Mouse (Mus musculus): ENCODE results near the gene Gstt2. TPM values are rescaled to one million over a fixed set of nuclear protein-coding genes. Genes with fewer than 3 reads are reported as not detected.

Gene Gstt2
- total RNA-seq (2023) = 1 to 10 TPM; 4.0 to 7.5 TPM

GRCm38 (mm10) chr10:75837248-75837759 lies at the start of gene Gstt2:
Gstt2 (minus strand) TSS chr10:75837424.

GRCm38 (mm10) chr10:75859786-75860470 lies 22.7 kb upstream of the Gstt2 start, which contains the start of gene Mif:
Mif (minus strand) TSS chr10:75860240.

GRCm38 (mm10) chr10:75822443-75822842 lies 14.8 kb downstream of the Gstt2 start, which contains the start of gene Gstt4:
Gstt4 (minus strand) TSS chr10:75822543.

DNA sequence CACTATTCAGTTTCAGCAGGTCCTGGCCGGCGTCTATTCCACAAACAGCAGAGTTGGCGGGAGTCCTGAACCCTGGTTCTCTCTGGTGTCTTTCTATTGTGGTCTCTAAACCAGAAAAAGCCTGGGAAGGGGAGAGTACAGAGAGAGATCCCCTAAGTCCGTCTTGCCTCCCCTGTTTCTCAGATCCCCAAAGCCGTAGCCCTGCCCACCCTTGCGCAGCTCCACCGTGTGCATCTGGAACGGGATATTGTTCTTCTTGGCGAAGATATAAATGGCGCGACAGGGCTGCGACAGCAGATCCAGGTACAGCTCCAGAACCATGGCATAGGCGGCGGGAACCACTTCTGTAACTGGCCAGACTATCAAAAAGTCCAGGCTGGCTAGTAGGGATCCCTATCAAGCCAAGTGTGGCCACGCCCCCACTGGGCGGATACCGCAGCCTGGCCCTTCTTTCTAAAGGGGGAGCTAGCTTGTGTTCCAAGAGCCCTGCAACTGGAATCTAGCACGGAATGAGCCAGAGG lies 39.0 kb downstream of the Gstt2 start, which contains the start of gene Gstt1:
Gstt1 (minus strand) TSS at position 409 of the 521 bp plus-strand sequence.

Other genes with a start within 250 kb of the Gstt2 start
- 10 to 100 TPM; 28.1 to 30.1 TPM for gene Ggt5, start 248.1 kb downstream of the Gstt2 start, total RNA-seq (2023)
- 1 to 10 TPM in 1 of 2 experiments, under 1 TPM in 1; 0.90 to 1.0 TPM for gene Susd2, start 193.4 kb downstream of the Gstt2 start, total RNA-seq (2023)
- 10 to 100 TPM; 51.9 to 64.5 TPM for gene Cabin1, start 73.1 kb downstream of the Gstt2 start, total RNA-seq (2023)
- 10 to 100 TPM; 11.9 to 16.8 TPM for gene Ddt, start 64.0 kb downstream of the Gstt2 start, total RNA-seq (2023)
- gene Gm20441, start 56.5 kb downstream of the Gstt2 start, total RNA-seq (2023) = not detected
- 1 to 10 TPM; 3.3 TPM for gene Gstt3, start 56.0 kb downstream of the Gstt2 start, total RNA-seq (2023)
- 1 to 10 TPM; 3.3 to 3.7 TPM for gene Gstt1, start 38.8 kb downstream of the Gstt2 start, total RNA-seq (2023)
- not detected for gene Gstt4, start 14.9 kb downstream of the Gstt2 start, total RNA-seq (2023)
- gene Mif, start 22.8 kb upstream of the Gstt2 start, total RNA-seq (2023) = 10 to 100 TPM; 68.8 to 78.6 TPM
- gene Derl3, start 56.0 kb upstream of the Gstt2 start, total RNA-seq (2023) = 1 to 10 TPM; 1.2 to 1.8 TPM
- gene Smarcb1, start 84.2 kb upstream of the Gstt2 start, total RNA-seq (2023) = 10 to 100 TPM; 37.4 to 38.3 TPM
- 10 to 100 TPM in 1 of 2 experiments, 1 to 10 TPM in 1; 8.0 to 10.3 TPM for gene Chchd10, start 95.7 kb upstream of the Gstt2 start, total RNA-seq (2023)
- gene Mmp11, start 99.1 kb upstream of the Gstt2 start, total RNA-seq (2023) = under 1 TPM in 1 of 2 experiments, not detected in 1; 0.20 TPM
- gene Gm867, start 103.2 kb upstream of the Gstt2 start, total RNA-seq (2023) = 1 to 10 TPM; 1.0 to 1.6 TPM
- 1 to 10 TPM; 2.6 to 3.6 TPM for gene Vpreb3, start 105.6 kb upstream of the Gstt2 start, total RNA-seq (2023)
- gene Gm5134, start 117.1 kb upstream of the Gstt2 start, total RNA-seq (2023) = under 1 TPM in 1 of 2 experiments, not detected in 1; 0.13 TPM
- 1 to 10 TPM; 3.3 to 5.6 TPM for gene Zfp280b, start 195.2 kb upstream of the Gstt2 start, total RNA-seq (2023)

All from neutrophil, adult 83 days (primary cell).